Mouse (Mus musculus) lung, embryonic 14.5 days (tissue): ENCODE results near the gene Myadml2. TPM values are rescaled to one million over a fixed set of nuclear protein-coding genes. Genes with fewer than 3 reads are reported as not detected.

Experiments
- ATAC-seq: fragments of 200-750 bp; cut with Nextera tagmentation; 2 replicates; pipeline ENCODE4 v1.8.0; 2017; ENCODE audit warnings: mild to moderate bottlenecking, moderate TSS enrichment, moderate library complexity; ENCODE audit not compliant: insufficient read depth
- DNase-seq: peaks from one replicate; pipeline ENCODE4 v3.0.0-alpha.2; 2015
- H3K27ac ChIP-seq: fragments of 300-500 bp; sonication (generic); 2 replicates; pipeline ENCODE4 v1.5.1; 2014; ENCODE audit warnings: low read depth, mild to moderate bottlenecking, moderate library complexity
- H3K27me3 ChIP-seq: fragments of 300-500 bp; sonication (generic); 2 replicates; pipeline ENCODE4 v1.6.1; 2014; ENCODE audit warnings: low read length, control low read depth; ENCODE audit not compliant: insufficient read depth
- H3K36me3 ChIP-seq: fragments of 300-500 bp; sonication (generic); 2 replicates; pipeline ENCODE4 v1.6.1; 2014; ENCODE audit warnings: control low read depth; ENCODE audit not compliant: insufficient read depth
- H3K4me1 ChIP-seq: fragments of 300-500 bp; sonication (generic); 2 replicates; pipeline ENCODE4 v1.6.1; 2014; ENCODE audit warnings: antibody characterized with exemption, control low read depth; ENCODE audit not compliant: insufficient read depth
- H3K4me2 ChIP-seq: fragments of 300-500 bp; sonication (generic); 2 replicates; pipeline ENCODE4 v1.6.1; 2014; ENCODE audit warnings: mild to moderate bottlenecking
- H3K4me3 ChIP-seq: fragments of 300-500 bp; sonication (generic); 2 replicates; pipeline ENCODE4 v1.5.1; 2014; ENCODE audit warnings: low read depth, low read length
- H3K9ac ChIP-seq: fragments of 300-500 bp; sonication (generic); 2 replicates; pipeline ENCODE4 v1.6.1; 2014
- H3K9me3 ChIP-seq: fragments of 300-500 bp; sonication (generic); 2 replicates; pipeline ENCODE4 v1.6.1; 2016; ENCODE audit warnings: low read depth, low read length, control low read depth
- CTCF ChIP-seq: IDR thresholded peaks from 2 replicates; pipeline ENCODE4 v1.5.1; 2016; ENCODE audit warnings: antibody characterized with exemption, low read depth
- WGBS: fragments of 180-500 bp; shearing (Covaris S2); extraction: QIAGEN DNeasy Blood & Tissue Kit; methylation state at CpG from one replicate; pipeline ENCODE4 v1.1.7; 2014; 5-methylcytosine and 5-hydroxymethylcytosine counted together
- polyA plus RNA-seq: library from polyadenylated mRNA; unstranded; fragments of >200 nt; fragmentation: Nextera tagmentation; extraction: Ambion mirVana; gene quantifications from 2 replicates; pipeline ENCODE4 v1.2.1, GENCODE M21; 2014

Gene Myadml2
- polyA plus RNA-seq, 1 experiment from 2014 or later = not detected

- H3K36me3 ChIP-seq = peaks cover 74% of the 10 kb centered on the region
- no peak overlapping the region for H3K4me2 ChIP-seq
- H3K4me1 ChIP-seq = peaks cover 4% of the 10 kb centered on the region; the same call in 1 of the 2 replicates
- no peak overlapping the region for H3K27ac ChIP-seq
- H3K27me3 ChIP-seq = no peaks in the 10 kb centered on the region
- no peak for TF ChIP-seq CTCF
- no peak overlapping the region for H3K9ac ChIP-seq
- DNase-seq (no peak), ATAC-seq (no peak)
- H3K4me3 ChIP-seq = no peak overlapping the region
- WGBS = 90% methylated on average over 11 of the region's 11 CpGs
- no peaks in the 10 kb centered on the region for H3K9me3 ChIP-seq
Observed at GRCm38 (mm10) chr11:120615606-120616203, 32.3 kb downstream of the Myadml2 start.

GRCm38 (mm10) chr11:120615167-120615566 lies 32.8 kb downstream of the Myadml2 start:
- Histone ChIP-seq H3K9me3 (no peaks in the 10 kb centered on the region), H3K9ac (no peak overlapping the region), H3K27me3 (no peaks in the 10 kb centered on the region), H3K4me1 (peaks cover 4% of the 10 kb centered on the region; the same call in 1 of the 2 replicates), H3K27ac (no peak overlapping the region), H3K4me3 (no peak overlapping the region), H3K4me2 (no peak overlapping the region), H3K36me3 (peaks cover 73% of the 10 kb centered on the region)
- WGBS = 92% methylated on average over 6 of the region's 6 CpGs
- no peak for TF ChIP-seq CTCF
- ATAC-seq = no peak
- DNase-seq = no peak

- H3K9ac ChIP-seq = no peak overlapping the region
- no peak overlapping the region for H3K27ac ChIP-seq
- H3K9me3 ChIP-seq = no peaks in the 10 kb centered on the region
- peaks cover 4% of the 10 kb centered on the region; the same call in 1 of the 2 replicates for H3K4me1 ChIP-seq
- TF ChIP-seq CTCF = no peak
- WGBS = 88% methylated on average over 8 of the region's 8 CpGs
- ATAC-seq (no peak), DNase-seq (no peak)
- no peak overlapping the region for H3K4me3 ChIP-seq
- no peak overlapping the region for H3K4me2 ChIP-seq
- peaks cover 71% of the 10 kb centered on the region for H3K36me3 ChIP-seq
- H3K27me3 ChIP-seq = no peaks in the 10 kb centered on the region
Observed at GRCm38 (mm10) chr11:120613976-120614375, 34.0 kb downstream of the Myadml2 start.

- DNase-seq (no peak), ATAC-seq (no peak)
- Histone ChIP-seq H3K27me3 (no peaks in the 10 kb centered on the region), H3K9me3 (no peaks in the 10 kb centered on the region), H3K4me1 (peaks cover 8% of the 10 kb centered on the region), H3K9ac (no peak overlapping the region), H3K4me3 (no peak overlapping the region), H3K27ac (no peak overlapping the region), H3K36me3 (peaks cover 66% of the 10 kb centered on the region), H3K4me2 (no peak overlapping the region)
- TF ChIP-seq CTCF = no peak
- WGBS = 85% methylated on average over 10 of the region's 10 CpGs
Observed at GRCm38 (mm10) chr11:120613481-120613972, 34.4 kb downstream of the Myadml2 start.

- Histone ChIP-seq H3K4me3 (no peak overlapping the region), H3K4me1 (peaks cover 13% of the 10 kb centered on the region), H3K27ac (no peak overlapping the region), H3K9ac (no peak overlapping the region), H3K9me3 (no peaks in the 10 kb centered on the region), H3K27me3 (no peaks in the 10 kb centered on the region), H3K36me3 (peaks cover 61% of the 10 kb centered on the region), H3K4me2 (no peak overlapping the region)
- peak; percentile 83 for DNase-seq
- TF ChIP-seq CTCF = peak; percentile 90
- no peak; the same call in 1 of the 2 replicates for ATAC-seq
- WGBS = 32% methylated on average over 6 of the region's 6 CpGs
Observed at GRCm38 (mm10) chr11:120612763-120613162, 35.2 kb downstream of the Myadml2 start.

- Histone ChIP-seq H3K9ac (no peak overlapping the region), H3K4me3 (no peak overlapping the region), H3K27me3 (no peaks in the 10 kb centered on the region), H3K27ac (no peak overlapping the region), H3K4me1 (peaks cover 11% of the 10 kb centered on the region; the same call in 1 of the 2 replicates), H3K4me2 (no peak overlapping the region), H3K36me3 (peaks cover 66% of the 10 kb centered on the region), H3K9me3 (no peaks in the 10 kb centered on the region)
- WGBS = 85% methylated on average over 9 of the region's 9 CpGs
- TF ChIP-seq CTCF = no peak
- DNase-seq = no peak
- no peak for ATAC-seq
Observed at GRCm38 (mm10) chr11:120610477-120611046, 37.4 kb downstream of the Myadml2 start.

GRCm38 (mm10) chr11:120609250-120609649 lies 38.7 kb downstream of the Myadml2 start:
- no peak overlapping the region for H3K4me2 ChIP-seq
- peaks cover 68% of the 10 kb centered on the region for H3K36me3 ChIP-seq
- no peak overlapping the region for H3K4me3 ChIP-seq
- DNase-seq = no peak
- TF ChIP-seq CTCF = no peak
- no peak overlapping the region for H3K9ac ChIP-seq
- H3K9me3 ChIP-seq = no peaks in the 10 kb centered on the region
- no peak overlapping the region for H3K27ac ChIP-seq
- peaks cover 11% of the 10 kb centered on the region; the same call in 1 of the 2 replicates for H3K4me1 ChIP-seq
- ATAC-seq = no peak
- WGBS = 42% methylated on average over 8 of the region's 8 CpGs
- no peaks in the 10 kb centered on the region for H3K27me3 ChIP-seq
